Mouse (Mus musculus) hindlimb bud, embryonic 11.5 days (tissue): ENCODE measurements around the gene Gm15155.
"Not testable (repeated sequence)": the region's sequence is repeated elsewhere in the genome, so short reads cannot be mapped to it uniquely, and the experiment has no call there.

ENCODE experiments used
- DNase-seq: peaks from one replicate; pipeline ENCODE4 v3.0.0-alpha.2; 2012; ENCODE audit warnings: low read depth, low spot score; ENCODE audit errors: extremely low spot score

Gene Gm15155

GRCm38 (mm10) chrX:156009756-156010155 is 385.2 kb downstream of the Gm15155 start:
- DNase-seq: no peak

GRCm38 (mm10) chrX:156155776-156156175 is 531.2 kb downstream of the Gm15155 start:
- DNase-seq: no peak

- DNase-seq: no peak
Measured at GRCm38 (mm10) chrX:156171587-156171986, 547.0 kb downstream of the Gm15155 start.

GRCm38 (mm10) chrX:156303806-156304205 is 679.3 kb downstream of the Gm15155 start:
- not testable (repeated sequence) for DNase-seq
